Mouse (Mus musculus): Measurements from ENCODE around the gene Adam1a.

Gene Adam1a

DNA sequence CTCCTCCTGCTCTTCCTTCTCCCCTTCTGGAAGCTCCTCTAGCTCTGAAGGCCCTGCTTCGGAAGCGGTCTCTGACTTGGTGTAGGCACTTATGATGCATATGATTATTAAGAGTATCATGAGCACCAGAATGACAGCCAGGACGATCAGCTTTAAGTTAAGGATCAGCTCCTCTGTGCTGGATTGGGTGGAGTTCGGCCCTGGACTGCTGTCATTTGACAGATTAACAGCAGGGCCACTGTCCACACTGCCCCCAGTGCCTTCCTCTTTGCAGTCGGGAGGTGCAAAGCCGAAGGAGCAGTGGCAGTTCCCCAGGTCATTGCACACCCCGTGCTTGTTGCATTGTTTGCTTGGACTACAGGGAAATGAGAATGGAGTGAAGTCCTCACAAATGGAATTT lies 44.6 kb downstream of the Adam1a start:
- DNase-seq (ENCODE audit: low read depth, low spot score) = no peak

GRCm38 (mm10) chr5:121493305-121493704 lies 52.0 kb downstream of the Adam1a start:
- DNase-seq (ENCODE audit: low read depth, low spot score) = no peak

GRCm38 (mm10) chr5:121484801-121485200 lies 60.5 kb downstream of the Adam1a start:
- DNase-seq (ENCODE audit: low read depth, low spot score) = no peak

GRCm38 (mm10) chr5:121477680-121478079 lies 67.6 kb downstream of the Adam1a start:
- DNase-seq (ENCODE audit: low read depth, low spot score) = peak; percentile 55

GRCm38 (mm10) chr5:121476040-121476439 lies 69.2 kb downstream of the Adam1a start:
- no peak for DNase-seq (ENCODE audit: low read depth, low spot score)

DNA sequence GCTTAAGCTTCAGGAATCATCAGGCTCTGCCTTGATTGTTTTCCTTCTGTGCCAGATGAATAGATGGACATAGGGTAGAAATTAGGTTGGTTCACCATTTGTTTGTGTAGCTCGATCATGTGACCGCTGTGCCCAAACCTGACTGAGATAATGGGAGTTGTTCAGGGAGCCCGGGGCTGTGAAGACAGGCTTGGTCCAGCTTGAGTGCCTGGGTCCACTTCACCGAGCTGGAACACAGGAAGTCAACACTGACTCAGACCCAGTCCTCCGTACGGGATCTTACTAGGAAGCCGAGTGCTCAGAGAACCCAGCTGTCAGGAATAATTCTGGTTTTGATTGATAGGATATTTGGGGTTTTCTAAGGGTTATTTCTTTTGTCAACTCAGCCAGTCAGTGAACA lies 70.7 kb downstream of the Adam1a start:
- no peak for DNase-seq (ENCODE audit: low read depth, low spot score)

- no peak for DNase-seq (ENCODE audit: low read depth, low spot score)
Observed at GRCm38 (mm10) chr5:121472411-121472810, 72.9 kb downstream of the Adam1a start.

GRCm38 (mm10) chr5:121469566-121469965 lies 75.7 kb downstream of the Adam1a start:
- DNase-seq (ENCODE audit: low read depth, low spot score) = no peak
